Mouse (Mus musculus): ENCODE results near the gene Ehbp1l1. TPM values are rescaled to one million over a fixed set of nuclear protein-coding genes. Genes with fewer than 3 reads are reported as not detected.

Ehbp1l1 gene
- total RNA-seq, 2 experiments from 2014 or later: 22.9 to 27.1 TPM

- intact Hi-C loops (cut with DNase I): no loop called here
- no peak for DNase-seq (ENCODE audit: low spot score in 2 of 2)
Observed at GRCm38 (mm10) chr19:5740320-5741317, 14.5 kb upstream of the Ehbp1l1 start, which contains the start of gene Ltbp3. Gene Ltbp3 (plus strand): TSS chr19:5740904.

GRCm38 (mm10) chr19:5739446-5739845, 13.3 kb upstream of the Ehbp1l1 start:
- DNase-seq (ENCODE audit: low spot score in 2 of 2): no peak
- intact Hi-C loops (cut with DNase I): no loop called here

GRCm38 (mm10) chr19:5734325-5734724, 8.2 kb upstream of the Ehbp1l1 start:
- DNase-seq (ENCODE audit: low spot score in 2 of 2): no peak
- intact Hi-C loops (cut with DNase I): no loop called here

- intact Hi-C loops (cut with DNase I): no loop called here
Observed at GRCm38 (mm10) chr19:5731264-5731978, 5.3 kb upstream of the Ehbp1l1 start.

GRCm38 (mm10) chr19:5730314-5731186, 4.4 kb upstream of the Ehbp1l1 start:
- intact Hi-C loops (cut with DNase I): no loop called here
- DNase-seq (ENCODE audit: low spot score in 2 of 2): no peak

More at GRCm38 (mm10) chr19:5731264-5731978, 5.3 kb upstream of the Ehbp1l1 start:
- DNase-seq (ENCODE audit: low spot score in 2 of 2): peak; percentile 93 to 94

- DNase-seq (ENCODE audit: low spot score in 2 of 2): peak; percentile 83
- intact Hi-C loops (cut with DNase I): loop anchor here (2.0 kb wide), 2 partner anchors 41 kb away; partner anchors contain the start of genes Map3k11, Pcnx3 and Scyl1
Observed at GRCm38 (mm10) chr19:5729444-5729815, 3.3 kb upstream of the Ehbp1l1 start, which contains the start of gene Fam89b. Gene Fam89b (minus strand): TSS chr19:5729653.

- peak; percentile 64 to 67 for DNase-seq (ENCODE audit: low spot score in 2 of 2)
Observed at GRCm38 (mm10) chr19:5728631-5729443, 2.7 kb upstream of the Ehbp1l1 start.

GRCm38 (mm10) chr19:5727701-5728100, 1.6 kb upstream of the Ehbp1l1 start:
- DNase-seq (ENCODE audit: low spot score in 2 of 2): peak; percentile 82 to 84
- intact Hi-C loops (cut with DNase I): loop anchor here (2.0 kb wide), 3 partner anchors 17 to 43 kb away; partner anchors contain the start of genes Map3k11, Pcnx3 and Scyl1

More at GRCm38 (mm10) chr19:5728631-5729443, 2.7 kb upstream of the Ehbp1l1 start:
- intact Hi-C loops (cut with DNase I): loop anchor here (2.0 kb wide), 2 partner anchors 40 to 42 kb away; partner anchors contain the start of genes Map3k11, Pcnx3 and Scyl1

GRCm38 (mm10) chr19:5726961-5727578, 953 bp upstream of the Ehbp1l1 start:
- intact Hi-C loops (cut with DNase I): loop anchor here (2.0 kb wide), 1 partner anchor 16 kb away; no protein-coding TSS in a partner anchor
- no peak for DNase-seq (ENCODE audit: low spot score in 2 of 2)

- intact Hi-C loops (cut with DNase I): no loop called here
- no peak for DNase-seq (ENCODE audit: low spot score in 2 of 2)
Observed at GRCm38 (mm10) chr19:5725029-5725707, 949 bp downstream of the Ehbp1l1 start.

GRCm38 (mm10) chr19:5724549-5724941, 1.6 kb downstream of the Ehbp1l1 start:
- DNase-seq (ENCODE audit: low spot score in 2 of 2): no peak
- intact Hi-C loops (cut with DNase I): no loop called here

GRCm38 (mm10) chr19:5723934-5724548, 2.1 kb downstream of the Ehbp1l1 start:
- no peak for DNase-seq (ENCODE audit: low spot score in 2 of 2)
- intact Hi-C loops (cut with DNase I): no loop called here

GRCm38 (mm10) chr19:5722848-5723425, 3.2 kb downstream of the Ehbp1l1 start:
- intact Hi-C loops (cut with DNase I): no loop called here
- no peak for DNase-seq (ENCODE audit: low spot score in 2 of 2)

GRCm38 (mm10) chr19:5721233-5721632, 4.9 kb downstream of the Ehbp1l1 start:
- intact Hi-C loops (cut with DNase I): no loop called here
- no peak for DNase-seq (ENCODE audit: low spot score in 2 of 2)

- DNase-seq (ENCODE audit: low spot score in 2 of 2): no peak
- intact Hi-C loops (cut with DNase I): loop anchor here (5.0 to 10.0 kb wide), 2 partner anchors 158 to 335 kb away; partner anchors contain the start of genes Frmd8 and Slc25a45
Observed at GRCm38 (mm10) chr19:5716955-5717354, 9.2 kb downstream of the Ehbp1l1 start.

All from left cerebral cortex, postnatal 36 days (tissue).